In the genomic region with DNA sequence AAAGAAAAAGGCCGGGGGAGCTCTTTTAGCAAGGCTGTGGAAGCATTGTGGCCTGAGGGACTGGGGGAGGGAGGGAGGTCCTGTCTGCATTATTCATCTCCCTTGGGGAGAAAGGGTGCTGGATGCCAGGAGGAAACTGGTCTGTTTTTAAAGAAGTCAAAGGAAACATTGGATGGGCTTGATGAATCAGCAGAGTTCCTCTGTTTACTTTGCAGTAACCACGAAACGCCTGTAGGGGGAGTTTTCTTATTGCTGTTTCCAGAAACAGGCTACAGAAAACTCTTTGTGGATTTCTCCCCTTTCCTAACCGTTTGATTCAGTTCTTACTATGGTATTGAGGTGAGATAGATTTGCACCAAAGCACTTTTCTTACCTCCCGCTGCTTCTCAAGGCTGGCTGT, we compare ENCODE assay signal across 10 mouse cellular contexts.
DNase-seq lines count a peak whose midpoint lies in the region; ATAC-seq and TF ChIP-seq lines count a peak whose summit lies in the region.
"Had no signal": no experiment of that assay in that cellular context is flagged by ENCODE, and none has a peak within 500 bp of the region (broad histone marks: within the 10 kb centered on the region; RNA-seq: fewer than 3 reads in every experiment).

No protein-coding gene starts in this region.

- no peak overlapping the region for H3K4me3 ChIP-seq in liver, adult 2 months (ENCODE audit: insufficient read depth, low read depth, low read length)
- H3K4me3 ChIP-seq in liver, embryonic 12.5 days: no peak overlapping the region
- no peak overlapping the region for H3K4me3 ChIP-seq in left cerebral cortex, adult 2 months
- H3K4me3 ChIP-seq: embryonic facial prominence, embryonic 12.5 days; midbrain, embryonic 12.5 days had no signal

- no peaks in the 10 kb centered on the region for H3K27me3 ChIP-seq in liver, adult 2 months (ENCODE audit: control insufficient read depth, insufficient read depth, low read length)
- no peaks in the 10 kb centered on the region for H3K27me3 ChIP-seq in liver, embryonic 12.5 days (replicated peaks)
- H3K27me3 ChIP-seq: embryonic facial prominence, embryonic 12.5 days had no signal

- intact Hi-C loops in heart, postnatal 10 days (cut with DNase I): loop anchor here (5.0 kb wide), 5 partner anchors 90 to 1165 kb away; no protein-coding TSS in a partner anchor
- intact Hi-C loops in left cerebral cortex, adult 2 months (cut with DNase I): loop anchor here (10.0 kb wide), 2 partner anchors 142 to 332 kb away; no protein-coding TSS in a partner anchor

- TF ChIP-seq CTCF in liver, adult 2 months (IDR thresholded peaks at IDR 0.05; ENCODE audit: low read depth, low read length): 0 out of 2 replicates have a peak, but pooled peaks have one; percentile 8
- TF ChIP-seq CTCF in left cerebral cortex, adult 2 months (IDR thresholded peaks at IDR 0.05): peak; percentile 78

- no peaks in the 10 kb centered on the region for H3K9me3 ChIP-seq in liver, embryonic 12.5 days (replicated peaks)
- H3K9me3 ChIP-seq: embryonic facial prominence, embryonic 12.5 days; midbrain, embryonic 12.5 days had no signal

- WGBS in liver, adult 2 months: 55% methylated on average over 5 of the region's 5 CpGs
- WGBS in liver, embryonic 12.5 days (ENCODE audit: insufficient replicate concordance): 26% methylated on average over 5 of the region's 5 CpGs

- TF ChIP-seq POLR2A in liver, adult 2 months (IDR thresholded peaks at IDR 0.05; ENCODE audit: extremely low read depth, insufficient read depth, low read length): no peak

- H3K27ac ChIP-seq in liver, adult 2 months (replicated peaks; ENCODE audit: insufficient read depth, low read depth, low read length): no peak overlapping the region
- no peak overlapping the region for H3K27ac ChIP-seq in liver, embryonic 12.5 days
- no peak overlapping the region for H3K27ac ChIP-seq in left cerebral cortex, adult 2 months
- H3K27ac ChIP-seq: embryonic facial prominence, embryonic 12.5 days; midbrain, embryonic 12.5 days had no signal

- H3K4me2 ChIP-seq in liver, embryonic 12.5 days: no peak overlapping the region
- H3K4me2 ChIP-seq: embryonic facial prominence, embryonic 12.5 days; midbrain, embryonic 12.5 days had no signal

- H3K4me1 ChIP-seq in liver, adult 2 months (ENCODE audit: control insufficient read depth, insufficient read depth, low read length): no peaks in the 10 kb centered on the region
- no peaks in the 10 kb centered on the region for H3K4me1 ChIP-seq in liver, embryonic 12.5 days

- DNase-seq in liver, adult 2 months (ENCODE audit: extremely low read depth, low read depth, low spot score): no peak
- peak; percentile 41 for DNase-seq in adrenal gland, adult 2 months
- DNase-seq in embryo, embryonic 10.5 days (ENCODE audit: low spot score): peak; percentile 87
- DNase-seq in heart, postnatal 10 days: peak; percentile 85 to 86
- DNase-seq in left cerebral cortex, adult 2 months (ENCODE audit: extremely low spot score in 1 of 2, low spot score in 2 of 2): peak; percentile 35 to 41
- peak; percentile 82 for DNase-seq in retina, embryonic 14.5 days (ENCODE audit: low spot score)

- no peaks in the 10 kb centered on the region for H3K79me2 ChIP-seq in liver, adult 2 months (ENCODE audit: control insufficient read depth, insufficient read depth, low read length)

- no peaks in the 10 kb centered on the region for H3K36me3 ChIP-seq in liver, adult 2 months (ENCODE audit: control insufficient read depth, insufficient read depth, low read length)
- H3K36me3 ChIP-seq in liver, embryonic 12.5 days: no peaks in the 10 kb centered on the region
- H3K36me3 ChIP-seq: embryonic facial prominence, embryonic 12.5 days; midbrain, embryonic 12.5 days had no signal

- ATAC-seq in liver, embryonic 12.5 days: no peak
- ATAC-seq in activated CD4-positive, CD25-positive, alpha-beta regulatory T cell, adult 4 months: no peak

- H3K9ac ChIP-seq in liver, adult 2 months (ENCODE audit: low read depth, low read length): no peak overlapping the region
- H3K9ac ChIP-seq in liver, embryonic 12.5 days: no peak overlapping the region
- H3K9ac ChIP-seq: embryonic facial prominence, embryonic 12.5 days; midbrain, embryonic 12.5 days had no signal
